Mouse (Mus musculus) heart, postnatal 4 days (tissue): ENCODE measurements around the gene 4933415F23Rik. TPM values are rescaled to one million over a fixed set of nuclear protein-coding genes. Genes with fewer than 3 reads are reported as not detected.

Source experiments
- DNase-seq: peaks from one replicate; pipeline ENCODE4 v3.0.0; 2021
- total RNA-seq, 2 experiments: library from RNA; stranded (reverse); gene quantifications; 2 replicates each; pipeline ENCODE4 v1.2.3; 2021

The 4933415F23Rik gene
- total RNA-seq, result not detected

DNA sequence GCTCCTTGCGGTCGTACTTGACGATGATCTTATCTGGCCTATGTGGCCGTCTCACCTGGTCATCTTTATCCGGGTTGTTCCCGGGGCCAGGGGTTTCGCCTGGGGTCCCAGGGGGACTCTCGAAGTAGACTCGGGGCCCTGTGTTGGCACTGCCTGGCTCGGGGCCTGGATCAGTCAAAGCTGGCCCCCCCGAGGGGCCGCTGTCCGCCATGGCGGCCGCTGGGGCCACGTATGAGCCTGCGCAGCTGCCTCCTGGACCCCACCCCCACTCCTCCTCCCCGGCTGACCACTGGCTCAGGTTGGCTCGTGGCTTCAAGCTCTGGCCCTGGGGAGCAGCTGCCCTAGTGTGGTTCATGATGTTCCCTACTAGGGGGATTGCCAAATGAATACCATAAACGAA lies at the start of gene 4933415F23Rik:
4933415F23Rik (minus strand) TSS at position 233 of the 400 bp plus-strand sequence.
- DNase-seq, result no peak

DNA sequence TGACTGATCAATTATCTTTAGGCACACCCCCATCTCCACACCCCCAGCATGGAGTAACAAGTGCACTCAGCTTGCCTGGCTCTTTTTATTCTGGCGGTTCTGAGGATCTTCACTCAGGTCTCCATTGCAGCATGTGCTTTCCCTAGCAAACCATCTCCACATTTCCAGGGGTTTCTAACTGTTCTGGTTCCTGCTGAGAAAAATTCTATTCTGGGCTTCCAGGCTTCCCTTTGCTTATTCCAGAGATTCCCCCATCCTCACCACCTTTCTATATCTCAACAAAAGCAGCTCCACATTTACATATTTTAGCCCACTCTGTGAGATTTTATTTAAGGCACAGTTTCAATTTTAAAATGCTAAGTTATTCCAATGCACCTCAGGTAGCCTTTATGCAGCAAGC lies 49.7 kb upstream of the 4933415F23Rik start:
- DNase-seq, result no peak

DNA sequence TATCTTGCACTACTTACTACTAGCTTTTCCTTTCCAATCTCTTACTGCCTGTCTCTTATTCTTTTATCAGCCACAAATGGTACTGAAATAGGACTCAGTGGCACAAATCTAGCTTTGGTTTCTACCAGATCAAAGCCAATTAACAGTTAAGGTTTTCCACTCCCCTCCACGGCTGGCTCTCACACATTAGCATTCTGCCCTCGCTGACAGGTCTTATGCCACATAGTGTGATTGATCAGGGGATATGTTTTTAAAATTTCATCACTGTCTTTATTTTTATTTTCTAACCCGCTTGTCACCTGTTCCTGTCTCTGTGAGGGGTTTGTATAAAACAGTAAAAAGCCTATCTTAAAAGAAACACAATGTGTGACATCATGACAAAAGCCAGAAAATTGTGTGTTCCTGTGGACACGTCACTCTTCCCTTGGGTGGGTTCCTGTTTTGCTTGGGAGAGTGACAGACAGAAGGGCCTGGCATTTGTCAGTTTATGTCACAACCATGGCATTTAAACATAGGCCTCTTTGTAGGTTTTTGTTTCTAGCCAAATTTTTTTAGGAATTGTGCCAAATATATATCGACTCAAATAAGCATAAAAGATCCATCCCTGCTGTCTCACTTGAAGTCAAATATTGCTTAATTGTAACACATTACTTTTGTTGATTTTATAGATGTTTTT lies 44.3 kb upstream of the 4933415F23Rik start:
- peak; percentile 32 for DNase-seq

DNA sequence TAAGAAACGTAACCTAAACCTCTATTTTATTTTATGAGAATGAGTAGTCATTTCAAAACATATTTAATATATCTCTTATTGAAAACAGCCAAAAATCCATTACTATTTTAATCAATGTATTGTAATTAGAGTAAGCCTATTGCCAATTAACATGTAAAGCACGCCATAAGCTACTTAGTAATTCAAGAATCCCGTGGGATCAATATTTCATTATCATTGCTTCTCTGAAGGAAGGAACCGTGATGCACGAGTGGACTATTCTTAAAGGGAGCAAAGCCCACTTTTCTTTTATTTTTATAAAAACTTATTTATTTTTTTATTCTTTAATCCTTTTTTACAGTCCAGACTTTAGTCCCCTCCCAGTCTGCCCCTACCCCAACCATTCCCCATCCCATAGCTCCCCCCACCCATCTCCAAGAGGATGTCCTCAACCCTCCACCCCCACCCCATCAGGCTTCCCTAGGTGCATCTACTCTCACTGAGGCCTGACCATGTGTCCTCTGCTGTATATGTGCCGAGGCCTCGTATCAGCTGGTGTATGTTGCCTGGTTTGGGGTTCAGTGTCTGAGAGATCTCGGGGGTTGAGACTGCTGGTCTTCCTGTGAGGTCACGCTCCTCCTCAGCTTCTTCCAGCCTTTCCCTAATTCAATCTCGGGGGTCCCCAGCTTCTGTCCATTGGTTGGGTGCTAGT lies 39.2 kb upstream of the 4933415F23Rik start:
- DNase-seq, result no peak

DNA sequence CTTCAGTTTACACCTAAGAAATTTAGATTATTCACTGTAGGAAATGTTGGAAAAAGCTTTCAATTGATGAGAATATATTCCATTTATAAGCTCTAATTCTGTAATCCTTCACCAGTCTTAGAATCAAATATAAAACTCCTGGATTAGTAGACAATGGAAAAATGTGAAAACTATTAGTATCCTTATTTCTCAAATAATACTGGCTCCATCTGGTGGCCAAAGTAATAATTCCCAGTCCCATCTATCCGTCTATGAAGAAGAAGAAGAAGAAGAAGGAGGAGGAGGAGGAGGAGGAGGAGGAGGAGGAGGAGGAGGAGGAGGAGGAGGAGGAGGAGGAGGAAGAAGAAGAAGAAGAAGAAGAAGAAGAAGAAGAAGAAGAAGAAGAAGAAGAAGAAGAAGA lies 38.5 kb upstream of the 4933415F23Rik start:
- peak; percentile 52 for DNase-seq

DNA sequence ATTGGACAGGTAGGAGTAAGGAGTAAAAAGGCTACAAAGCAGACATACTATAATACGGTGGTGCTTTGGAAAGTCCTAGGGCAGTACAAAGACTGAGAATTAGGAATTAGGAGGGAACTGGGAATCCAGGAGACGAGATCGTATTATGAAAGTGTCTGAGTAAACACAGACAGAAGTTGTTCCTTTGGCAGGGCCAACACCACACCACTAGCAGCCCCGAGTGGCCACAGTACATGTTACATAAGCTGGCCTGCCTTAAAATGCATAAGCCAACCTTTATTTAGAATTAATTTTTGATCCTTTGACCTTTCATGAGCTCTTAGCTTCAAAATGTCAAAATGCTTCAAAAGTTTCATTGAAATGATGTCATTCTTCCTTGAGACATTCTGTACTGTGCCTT lies 18.8 kb upstream of the 4933415F23Rik start:
- DNase-seq, result no peak

DNA sequence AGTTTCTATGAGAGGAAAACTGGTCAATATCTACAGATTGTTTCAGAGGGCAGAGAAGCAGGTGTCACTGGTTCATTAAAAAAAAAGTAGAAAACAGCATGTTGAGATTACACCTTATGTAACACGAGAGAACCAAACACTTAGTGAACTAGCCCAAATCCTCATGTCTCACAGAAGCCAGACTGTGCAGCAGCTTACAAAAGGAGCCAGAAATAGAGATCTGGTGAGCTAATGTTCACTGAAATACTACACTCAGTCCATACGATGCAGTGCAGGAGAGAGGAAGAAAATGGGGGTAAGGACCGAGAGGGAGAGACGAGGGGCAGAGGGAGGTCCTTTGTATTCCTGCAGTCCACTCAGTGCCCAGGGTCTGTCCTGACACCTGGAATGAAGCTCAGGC lies 17.4 kb upstream of the 4933415F23Rik start:
- DNase-seq, result no peak

DNA sequence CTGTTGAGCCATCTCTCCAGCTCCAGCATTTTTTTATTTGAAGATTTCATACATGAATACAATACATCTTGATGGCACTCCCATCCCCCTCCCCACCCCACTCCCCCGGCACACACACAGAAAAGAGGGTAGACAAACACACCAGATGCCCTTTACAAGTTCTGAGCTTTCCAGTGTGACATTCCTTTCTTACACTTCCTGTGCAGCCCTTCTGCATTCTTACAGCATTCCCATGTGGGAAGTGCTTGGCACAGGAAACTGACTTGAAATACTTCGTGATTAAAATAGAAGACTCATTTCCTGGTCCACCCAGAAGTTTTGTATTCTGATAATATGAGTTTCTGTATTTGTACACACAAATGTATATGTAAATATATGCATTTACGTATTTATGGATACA lies 15.4 kb upstream of the 4933415F23Rik start:
- peak; percentile 50 for DNase-seq

DNA sequence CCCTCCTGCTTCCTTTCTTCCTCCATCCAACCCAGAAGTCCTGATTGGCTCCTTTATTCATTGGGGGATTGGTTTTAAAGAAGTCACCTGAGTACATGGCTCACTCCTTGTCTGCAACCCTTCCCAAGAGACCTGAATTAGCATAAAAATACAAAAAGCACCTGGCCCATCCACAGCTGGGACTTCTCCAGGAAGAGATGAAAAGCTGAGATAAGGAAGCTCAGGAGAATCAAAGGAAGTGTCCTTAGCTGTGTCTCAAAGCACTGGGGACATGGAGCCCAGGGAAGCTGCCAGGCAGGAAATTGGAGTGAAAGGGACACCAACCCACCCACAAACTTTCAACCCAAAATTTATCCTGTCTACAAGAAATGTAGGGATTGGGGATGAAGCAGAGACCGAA lies 7.1 kb upstream of the 4933415F23Rik start:
- no peak for DNase-seq

DNA sequence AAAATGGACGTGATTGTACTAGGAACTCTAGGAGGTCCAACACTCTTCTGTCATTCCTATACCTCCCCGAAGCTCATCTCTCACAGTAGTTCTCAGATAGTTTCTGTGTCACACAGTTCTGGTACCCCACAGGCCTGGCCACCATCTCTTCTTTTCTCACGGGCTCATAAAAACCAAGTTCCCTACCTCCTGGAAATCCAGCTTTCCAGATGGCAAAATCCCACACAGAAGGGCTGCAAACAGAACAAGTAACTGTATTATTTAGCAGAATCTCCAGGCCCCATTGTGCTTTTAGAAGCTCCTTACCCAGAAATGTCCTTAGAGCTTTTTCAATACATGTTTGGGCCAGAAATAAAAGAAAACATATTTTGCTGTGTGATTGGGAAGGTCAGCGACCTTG lies 828 bp upstream of the 4933415F23Rik start:
- no peak for DNase-seq

DNA sequence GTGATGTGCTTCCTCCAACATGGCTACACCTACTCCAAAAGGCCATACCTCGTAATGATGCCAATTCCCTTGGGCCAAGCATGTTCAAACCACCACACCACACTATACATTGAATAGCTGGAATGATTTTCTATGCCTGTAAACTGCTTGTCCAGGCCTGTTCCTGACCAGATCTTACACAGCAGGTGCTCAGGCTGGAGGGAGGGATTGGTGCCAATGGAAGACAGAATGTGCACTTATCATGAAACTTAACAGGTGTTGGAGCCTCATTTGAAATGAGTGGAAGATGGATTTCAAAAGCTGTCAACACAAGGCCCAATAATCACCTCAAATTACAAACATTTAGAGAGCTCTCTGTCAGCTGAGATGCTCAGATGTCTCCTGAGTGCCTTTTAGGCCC lies 2.3 kb downstream of the 4933415F23Rik start:
- DNase-seq, result no peak

DNA sequence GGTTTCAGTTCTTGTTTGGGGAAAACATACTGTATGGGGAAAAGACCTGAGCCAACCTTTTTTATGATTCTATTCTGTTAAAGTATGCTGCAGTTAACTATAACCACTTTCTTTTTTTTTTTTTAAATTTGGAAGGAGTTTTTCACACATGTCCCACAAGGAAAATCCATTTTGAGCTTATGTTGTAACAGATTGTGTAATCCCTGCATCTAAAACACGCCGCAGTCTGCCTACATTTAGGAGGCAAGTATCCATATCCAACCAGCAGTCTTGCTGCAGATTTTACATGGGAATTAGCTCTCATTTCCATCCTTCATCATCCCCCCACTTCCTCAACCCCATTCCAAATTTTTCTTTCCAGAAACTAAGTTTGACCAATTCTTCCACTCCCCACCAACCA lies 3.6 kb downstream of the 4933415F23Rik start:
- no peak for DNase-seq

DNA sequence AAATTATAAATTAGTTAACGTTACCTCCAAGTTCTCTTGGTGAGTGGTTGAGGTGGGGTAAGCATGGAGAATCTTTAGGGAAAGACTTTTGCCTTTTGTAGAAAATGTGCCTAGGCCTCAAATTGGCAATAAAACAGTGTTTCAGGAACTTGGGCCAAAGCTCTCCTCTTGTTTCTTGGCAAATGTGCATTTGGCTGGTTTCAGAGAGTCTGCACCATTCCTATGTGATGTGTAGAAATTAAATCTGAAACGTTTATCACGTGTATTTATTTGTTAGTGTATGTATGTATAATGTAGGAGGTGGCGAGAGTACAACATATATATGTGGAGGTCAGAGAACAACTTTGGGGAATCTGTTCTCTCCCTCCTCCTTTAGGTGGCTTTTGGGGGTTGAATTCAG lies 4.1 kb downstream of the 4933415F23Rik start:
- DNase-seq, result no peak

DNA sequence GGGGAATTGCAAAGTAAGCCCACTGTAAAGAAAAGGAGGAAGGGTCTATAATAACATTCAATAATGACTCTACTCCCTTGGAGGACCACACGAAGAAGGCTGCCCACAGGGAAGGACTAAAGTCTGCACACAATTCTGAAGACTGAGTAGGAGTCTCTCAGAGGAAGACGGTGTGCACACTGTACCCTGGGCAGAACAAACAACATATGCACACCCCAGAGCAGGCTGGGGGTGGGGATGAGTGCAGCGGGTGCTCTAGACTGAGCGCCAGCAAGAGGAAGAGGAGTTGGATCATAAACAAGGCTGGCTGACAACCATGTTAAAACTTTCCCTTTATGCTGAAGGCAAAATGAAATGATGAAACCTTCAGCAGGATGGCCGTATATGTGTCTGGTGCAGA lies 34.3 kb downstream of the 4933415F23Rik start:
- DNase-seq, result no peak

DNA sequence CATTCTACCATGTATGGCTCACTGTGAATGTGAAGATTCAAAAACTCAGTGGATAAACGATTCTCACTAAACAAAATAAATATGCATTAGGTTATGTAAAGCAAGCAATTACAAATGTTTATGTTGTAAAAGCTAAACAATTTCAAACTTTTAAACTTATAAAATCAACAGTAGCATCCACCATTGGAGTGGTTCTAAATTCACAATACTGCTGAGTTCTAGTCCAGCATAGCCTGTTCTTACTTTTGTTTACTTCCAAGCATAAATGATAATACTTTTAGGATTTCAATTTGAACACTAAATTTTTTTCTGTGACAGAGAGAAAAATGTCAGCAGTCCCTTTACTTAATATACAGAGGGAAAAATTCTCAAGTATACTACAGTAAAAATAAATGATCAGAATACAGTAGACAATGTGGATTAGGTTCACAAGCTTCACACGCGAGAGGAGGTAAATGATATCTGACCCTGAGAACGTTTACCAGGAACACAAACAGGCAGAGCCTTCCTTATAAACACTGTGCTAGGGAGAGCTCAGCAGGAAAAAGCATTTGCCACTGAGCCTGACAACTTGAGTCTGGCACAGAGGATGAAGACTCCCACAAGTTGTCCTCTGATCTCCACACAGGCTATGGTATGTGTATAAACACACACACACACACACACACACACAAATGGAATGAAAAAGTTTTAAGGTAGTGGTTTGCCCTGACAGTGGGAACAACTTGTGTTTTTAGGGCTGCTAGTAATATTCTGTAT lies 37.2 kb downstream of the 4933415F23Rik start:
- DNase-seq, result no peak

DNA sequence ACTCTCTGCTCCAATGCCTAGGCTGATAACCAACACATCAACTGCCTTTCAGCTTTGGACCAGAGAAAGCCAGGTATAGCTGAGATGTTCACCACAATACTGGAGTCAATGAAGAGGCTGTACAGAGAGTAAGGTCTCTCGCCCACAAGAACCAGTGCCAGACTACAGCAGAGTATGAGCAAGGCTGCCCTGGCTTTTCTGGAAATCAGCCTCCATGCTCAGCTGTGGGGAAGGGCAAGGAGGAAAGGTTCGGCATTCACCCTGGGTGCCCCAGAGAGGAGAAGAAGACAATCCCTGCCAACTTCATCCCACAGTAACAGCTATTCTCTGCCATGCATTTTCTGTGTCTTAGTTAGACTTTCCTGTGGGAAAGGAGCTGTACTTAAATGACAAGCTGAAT lies 38.1 kb downstream of the 4933415F23Rik start:
- DNase-seq, result no peak

DNA sequence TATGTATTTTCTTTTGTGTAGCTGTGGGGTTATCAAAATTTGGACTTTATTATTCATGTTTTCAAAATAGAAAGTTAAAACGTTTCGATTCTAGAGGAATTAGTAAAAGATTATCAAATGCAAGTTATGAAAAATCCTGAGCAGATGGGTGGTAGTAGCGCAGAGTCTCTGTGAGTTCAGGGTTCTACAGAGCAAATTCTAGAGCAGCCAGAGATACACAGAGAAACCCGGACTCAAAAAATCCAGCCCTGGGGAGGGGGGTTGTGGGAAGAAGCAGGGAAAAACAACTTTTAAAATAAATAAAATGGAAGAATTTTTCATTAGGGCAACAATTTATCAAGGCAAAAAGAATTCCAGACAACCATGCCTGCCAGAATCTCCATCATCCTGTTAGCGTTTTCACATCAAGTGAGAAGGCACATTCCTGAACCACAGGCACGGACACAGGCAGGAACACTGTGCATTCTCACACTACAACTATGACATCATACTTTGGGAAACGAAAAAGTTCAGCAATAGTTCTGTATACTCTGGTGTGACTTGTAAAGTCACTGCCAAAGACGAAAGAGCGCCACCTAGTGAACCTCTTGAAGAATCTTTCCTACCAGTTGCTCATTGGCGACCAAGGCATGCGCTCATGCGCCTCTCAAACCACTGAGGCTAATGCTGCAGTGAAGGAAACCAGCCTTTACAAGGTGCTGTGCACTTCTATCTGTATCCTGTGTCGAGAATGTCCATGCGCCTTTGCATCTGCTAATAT lies 40.3 kb downstream of the 4933415F23Rik start:
- peak; percentile 54 for DNase-seq

DNA sequence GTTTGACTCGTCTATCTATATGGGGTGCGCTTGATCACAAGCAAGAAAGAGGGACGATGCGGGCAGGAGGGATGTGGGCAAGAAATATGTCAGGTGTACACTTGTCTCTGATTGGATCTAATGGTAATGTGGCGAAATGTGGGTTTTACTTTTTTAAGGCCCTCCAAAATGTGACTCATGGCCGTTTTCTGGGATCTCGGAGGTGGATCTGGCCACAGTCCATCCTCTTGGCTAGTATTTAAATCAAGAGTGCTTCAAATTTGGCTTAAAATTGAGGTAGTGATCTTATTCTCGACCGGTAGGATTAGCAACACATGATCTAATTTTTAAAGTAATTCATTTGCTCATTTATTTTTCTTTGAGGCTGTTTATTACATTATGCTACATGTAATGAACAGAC lies 42.0 kb downstream of the 4933415F23Rik start:
- no peak for DNase-seq
